10 mouse cellular contexts compared by ENCODE assay signal in the genomic region with DNA sequence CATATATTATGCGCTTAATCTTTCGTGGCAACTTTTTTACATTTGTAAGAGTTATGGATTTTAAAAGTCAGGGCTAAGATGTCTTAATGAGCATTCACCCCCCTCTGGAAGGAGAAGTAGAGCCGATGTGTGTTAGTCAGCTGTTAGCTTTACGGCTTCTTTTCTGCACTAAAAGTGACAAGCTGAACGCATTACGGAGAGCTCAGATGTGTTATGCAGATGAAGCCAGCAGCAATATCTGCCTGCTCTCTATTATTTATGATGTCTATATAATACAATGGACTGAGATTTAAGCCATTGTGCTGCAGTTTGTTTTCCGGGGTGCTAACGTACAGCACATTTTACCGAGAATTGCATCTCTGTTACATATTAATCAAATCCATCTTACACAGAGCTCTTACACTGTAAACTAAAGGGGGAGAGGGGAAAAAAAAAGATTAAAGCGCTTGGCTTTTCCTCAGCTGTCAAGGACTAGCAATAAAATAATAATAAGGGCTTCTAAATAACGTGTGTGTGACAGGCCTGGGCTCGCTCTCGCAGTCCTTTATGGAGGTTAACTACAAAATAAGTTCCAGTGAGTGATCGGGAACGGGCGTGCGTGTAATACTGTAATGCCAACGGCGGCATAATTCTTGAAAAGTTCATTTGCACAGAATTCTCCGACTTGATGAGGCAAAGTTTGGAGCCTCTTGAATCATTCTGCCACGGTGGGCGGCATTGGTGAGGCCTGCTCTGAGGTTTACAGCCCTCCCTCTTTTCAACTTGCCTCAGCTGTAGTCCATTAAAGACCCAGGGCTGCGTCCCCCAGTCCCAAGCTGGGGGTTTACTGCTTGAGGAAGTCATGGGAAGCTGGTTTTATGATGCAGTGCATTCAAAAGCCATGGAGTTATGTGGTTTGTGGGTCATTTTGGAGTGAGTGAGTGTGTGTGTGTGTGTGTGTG.
DNase-seq lines count a peak whose midpoint lies in the region; ATAC-seq and TF ChIP-seq lines count a peak whose summit lies in the region.
"Had no signal": no experiment of that assay in that cellular context is flagged by ENCODE, and none has a peak within 500 bp of the region (broad histone marks: within the 10 kb centered on the region; RNA-seq: fewer than 3 reads in every experiment).

No protein-coding gene starts in this region.

- DNase-seq in embryonic facial prominence, embryonic 11.5 days (ENCODE audit: low spot score) = peak; percentile 29
- DNase-seq in embryonic facial prominence, embryonic 10.5 days (ENCODE audit: low spot score) = no peak
- no peak for DNase-seq in midbrain, embryonic 10.5 days (ENCODE audit: low spot score)
- DNase-seq in stomach, postnatal 0 days (ENCODE audit: low spot score) = no peak
- no peak for DNase-seq in left cerebral cortex, postnatal 25 days (ENCODE audit: low spot score in 2 of 2)
- no peak for DNase-seq in left cerebral cortex, postnatal 4 days
- DNase-seq: cerebellum, adult 8-10 months had no signal

- no peak overlapping the region for H3K27ac ChIP-seq in embryonic facial prominence, embryonic 11.5 days (replicated peaks; ENCODE audit: low read depth, low read length)
- no peak overlapping the region for H3K27ac ChIP-seq in embryonic facial prominence, embryonic 10.5 days (replicated peaks)
- H3K27ac ChIP-seq in midbrain, embryonic 12.5 days (replicated peaks) = 0 out of 2 replicates have a peak overlapping the region, but pooled peaks have one; percentile 49
- no peak overlapping the region for H3K27ac ChIP-seq in midbrain, embryonic 10.5 days (replicated peaks)
- peak overlapping the region; percentile 19; the same call in 1 of the 2 replicates for H3K27ac ChIP-seq in limb, embryonic 15.5 days
- no peak overlapping the region for H3K27ac ChIP-seq in stomach, postnatal 0 days (replicated peaks)
- H3K27ac ChIP-seq: lung, embryonic 15.5 days had no signal

- H3K9ac ChIP-seq in embryonic facial prominence, embryonic 11.5 days (replicated peaks; ENCODE audit: low read length) = no peak overlapping the region
- no peak overlapping the region for H3K9ac ChIP-seq in midbrain, embryonic 12.5 days (replicated peaks)
- H3K9ac ChIP-seq in limb, embryonic 15.5 days = no peak overlapping the region
- H3K9ac ChIP-seq in stomach, postnatal 0 days (ENCODE audit: low read length) = no peak overlapping the region
- H3K9ac ChIP-seq: lung, embryonic 15.5 days had no signal

- intact Hi-C loops in left cerebral cortex, postnatal 25 days (cut with DNase I) = no loop called here
- intact Hi-C loops in left cerebral cortex, postnatal 4 days (cut with DNase I) = no loop called here

- no peak overlapping the region for H3K4me2 ChIP-seq in embryonic facial prominence, embryonic 11.5 days (ENCODE audit: low read depth, low read length)
- no peak overlapping the region for H3K4me2 ChIP-seq in midbrain, embryonic 12.5 days (replicated peaks)
- H3K4me2 ChIP-seq in limb, embryonic 15.5 days = no peak overlapping the region
- H3K4me2 ChIP-seq in stomach, postnatal 0 days (replicated peaks; ENCODE audit: low read depth) = no peak overlapping the region
- H3K4me2 ChIP-seq: lung, embryonic 15.5 days had no signal

- no peaks in the 10 kb centered on the region for H3K9me3 ChIP-seq in embryonic facial prominence, embryonic 11.5 days (replicated peaks; ENCODE audit: control insufficient read depth, low read length)
- no peaks in the 10 kb centered on the region for H3K9me3 ChIP-seq in embryonic facial prominence, embryonic 10.5 days
- H3K9me3 ChIP-seq in midbrain, embryonic 12.5 days = no peaks in the 10 kb centered on the region
- no peaks in the 10 kb centered on the region for H3K9me3 ChIP-seq in midbrain, embryonic 10.5 days (replicated peaks)
- H3K9me3 ChIP-seq in limb, embryonic 15.5 days = no peaks in the 10 kb centered on the region
- no peaks in the 10 kb centered on the region for H3K9me3 ChIP-seq in stomach, postnatal 0 days (ENCODE audit: control insufficient read depth, low read length)
- H3K9me3 ChIP-seq: lung, embryonic 15.5 days had no signal

- WGBS in embryonic facial prominence, embryonic 11.5 days = 75% methylated on average over 23 of the region's 23 CpGs
- 84% methylated on average over 23 of the region's 23 CpGs for WGBS in embryonic facial prominence, embryonic 10.5 days
- WGBS in midbrain, embryonic 12.5 days = 66% methylated on average over 23 of the region's 23 CpGs
- WGBS in midbrain, embryonic 10.5 days = 86% methylated on average over 23 of the region's 23 CpGs
- WGBS in limb, embryonic 15.5 days = 20% methylated on average over 23 of the region's 23 CpGs
- 38% methylated on average over 23 of the region's 23 CpGs for WGBS in stomach, postnatal 0 days

- H3K4me3 ChIP-seq in embryonic facial prominence, embryonic 11.5 days (ENCODE audit: low read depth, low read length) = no peak overlapping the region
- no peak overlapping the region for H3K4me3 ChIP-seq in embryonic facial prominence, embryonic 10.5 days
- H3K4me3 ChIP-seq in midbrain, embryonic 12.5 days = no peak overlapping the region
- no peak overlapping the region for H3K4me3 ChIP-seq in midbrain, embryonic 10.5 days
- H3K4me3 ChIP-seq in limb, embryonic 15.5 days = no peak overlapping the region
- no peak overlapping the region for H3K4me3 ChIP-seq in stomach, postnatal 0 days (ENCODE audit: low read depth, low read length)
- H3K4me3 ChIP-seq: lung, embryonic 15.5 days had no signal

- no peaks in the 10 kb centered on the region for H3K27me3 ChIP-seq in embryonic facial prominence, embryonic 11.5 days (ENCODE audit: control insufficient read depth, insufficient read depth, low read length)
- H3K27me3 ChIP-seq in embryonic facial prominence, embryonic 10.5 days (replicated peaks; ENCODE audit: low read depth, poor library complexity, severe bottlenecking) = peaks cover 67% of the 10 kb centered on the region
- peaks cover 69% of the 10 kb centered on the region for H3K27me3 ChIP-seq in midbrain, embryonic 12.5 days
- peaks cover 100% of the 10 kb centered on the region for H3K27me3 ChIP-seq in midbrain, embryonic 10.5 days (ENCODE audit: low read depth, poor library complexity, severe bottlenecking)
- H3K27me3 ChIP-seq in limb, embryonic 15.5 days = no peaks in the 10 kb centered on the region
- no peaks in the 10 kb centered on the region for H3K27me3 ChIP-seq in stomach, postnatal 0 days (ENCODE audit: control insufficient read depth, insufficient read depth, low read length)

- peaks cover 3% of the 10 kb centered on the region; the same call in 1 of the 2 replicates for H3K4me1 ChIP-seq in embryonic facial prominence, embryonic 11.5 days (ENCODE audit: control insufficient read depth, insufficient read depth, low read length)
- H3K4me1 ChIP-seq in embryonic facial prominence, embryonic 10.5 days = peaks cover 36% of the 10 kb centered on the region
- peaks cover 41% of the 10 kb centered on the region for H3K4me1 ChIP-seq in midbrain, embryonic 12.5 days
- peaks cover 41% of the 10 kb centered on the region for H3K4me1 ChIP-seq in midbrain, embryonic 10.5 days
- H3K4me1 ChIP-seq in limb, embryonic 15.5 days = peaks cover 45% of the 10 kb centered on the region
- no peaks in the 10 kb centered on the region for H3K4me1 ChIP-seq in stomach, postnatal 0 days (replicated peaks; ENCODE audit: control insufficient read depth, insufficient read depth)

- no peak for ATAC-seq in embryonic facial prominence, embryonic 11.5 days (replicated peaks; ENCODE audit: insufficient number of reproducible peaks, low FRiP score, low TSS enrichment, low read depth)
- ATAC-seq in midbrain, embryonic 12.5 days (ENCODE audit: low FRiP score, low read depth) = no peak
- ATAC-seq in limb, embryonic 15.5 days (ENCODE audit: insufficient number of reproducible peaks, low FRiP score, low TSS enrichment, low read depth) = no peak; the same call in 1 of the 2 replicates
- peak; percentile 10; the same call in 1 of the 2 replicates for ATAC-seq in stomach, postnatal 0 days (ENCODE audit: low FRiP score, low TSS enrichment)

- TF ChIP-seq CTCF in stomach, postnatal 0 days (IDR thresholded peaks at IDR 0.05; ENCODE audit: low read depth) = no peak

- no peaks in the 10 kb centered on the region for H3K36me3 ChIP-seq in embryonic facial prominence, embryonic 11.5 days (replicated peaks; ENCODE audit: control insufficient read depth, insufficient read depth, low read depth, low read length)
- no peaks in the 10 kb centered on the region for H3K36me3 ChIP-seq in embryonic facial prominence, embryonic 10.5 days (replicated peaks)
- no peaks in the 10 kb centered on the region for H3K36me3 ChIP-seq in midbrain, embryonic 12.5 days
- no peaks in the 10 kb centered on the region for H3K36me3 ChIP-seq in midbrain, embryonic 10.5 days
- no peaks in the 10 kb centered on the region for H3K36me3 ChIP-seq in limb, embryonic 15.5 days
- H3K36me3 ChIP-seq in stomach, postnatal 0 days (ENCODE audit: control insufficient read depth, insufficient read depth, low read length) = no peaks in the 10 kb centered on the region
- H3K36me3 ChIP-seq: lung, embryonic 15.5 days had no signal

- no peak for TF ChIP-seq EP300 in stomach, postnatal 0 days (optimal IDR thresholded peaks at IDR 0.05)

Comparison
In these comparisons a context has a peak if more than half of its experiments do, and no peak if none do; other contexts are left out.
1. H3K27ac ChIP-seq: peak in midbrain, embryonic 12.5 days (single experiment) and limb, embryonic 15.5 days (single experiment); none in embryonic facial prominence, embryonic 11.5 days (single experiment), embryonic facial prominence, embryonic 10.5 days (single experiment), midbrain, embryonic 10.5 days (single experiment) and stomach, postnatal 0 days (single experiment).